Mouse (Mus musculus) lung, embryonic 16.5 days (tissue): Measurements from ENCODE around the gene Tomm40. TPM values are rescaled to one million over a fixed set of nuclear protein-coding genes. Genes with fewer than 3 reads are reported as not detected.

Source experiments
- ATAC-seq: fragments of 200-750 bp; cut with Nextera tagmentation; 2 replicates; pipeline ENCODE4 v1.8.0; 2017; ENCODE audit warnings: low read depth, mild to moderate bottlenecking, moderate library complexity
- H3K27ac ChIP-seq: fragments of 300-500 bp; sonication (generic); 2 replicates; pipeline ENCODE4 v1.5.1; 2014; ENCODE audit warnings: mild to moderate bottlenecking, control low read depth, low read length
- H3K27me3 ChIP-seq: fragments of 300-500 bp; sonication (generic); 2 replicates; pipeline ENCODE4 v1.6.1; 2014; ENCODE audit warnings: low read depth, low read length, mixed read lengths; ENCODE audit not compliant: control insufficient read depth, insufficient read depth
- H3K36me3 ChIP-seq: fragments of 300-500 bp; sonication (generic); 2 replicates; pipeline ENCODE4 v1.6.1; 2014; ENCODE audit warnings: low read length; ENCODE audit not compliant: control insufficient read depth, insufficient read depth
- H3K4me1 ChIP-seq: fragments of 300-500 bp; sonication (generic); replicated peaks from 2 replicates; pipeline ENCODE4 v1.6.1; 2014; ENCODE audit warnings: low read length, mixed read lengths; ENCODE audit not compliant: control insufficient read depth, insufficient read depth
- H3K4me2 ChIP-seq: fragments of 300-500 bp; sonication (generic); 2 replicates; pipeline ENCODE4 v1.6.1; 2014; ENCODE audit warnings: low read depth, low read length, control low read depth
- H3K4me3 ChIP-seq: fragments of 300-500 bp; sonication (generic); 2 replicates; pipeline ENCODE4 v1.5.1; 2014; ENCODE audit warnings: mild to moderate bottlenecking, low read length, control low read depth
- H3K9ac ChIP-seq: fragments of 300-500 bp; sonication (generic); 2 replicates; pipeline ENCODE4 v1.6.1; 2014; ENCODE audit warnings: low read length, control low read depth
- H3K9me3 ChIP-seq: fragments of 300-500 bp; sonication (generic); 2 replicates; pipeline ENCODE4 v1.6.1; 2016; ENCODE audit warnings: low read length; ENCODE audit not compliant: control insufficient read depth
- WGBS: fragments of 180-500 bp; shearing (Covaris S2); extraction: QIAGEN DNeasy Blood & Tissue Kit; methylation state at CpG from one replicate; pipeline ENCODE4 v1.1.7; 2014; 5-methylcytosine and 5-hydroxymethylcytosine counted together
- polyA plus RNA-seq: library from polyadenylated mRNA; unstranded; fragments of >200 nt; fragmentation: Nextera tagmentation; extraction: Ambion mirVana; gene quantifications from 2 replicates; pipeline ENCODE4 v1.2.1, GENCODE M21; 2015

The Tomm40 gene
- polyA plus RNA-seq: 82.0 and 87.4 TPM in 2 replicates

- Histone ChIP-seq H3K36me3 (peaks cover 26% of the 10 kb centered on the region), H3K4me1 (peaks cover 16% of the 10 kb centered on the region), H3K27ac (peak within 1 kb of the TSS; percentile 73), H3K9ac (peak within 1 kb of the TSS; percentile 96), H3K4me2 (peak within 1 kb of the TSS; percentile 90), H3K27me3 (no peaks in the 10 kb centered on the region), H3K4me3 (peak within 1 kb of the TSS; percentile 100), H3K9me3 (no peaks in the 10 kb centered on the region; the same call in 1 of the 2 replicates)
- WGBS: 0% methylated on average over 49 of the region's 59 CpGs
- peak; percentile 99 for ATAC-seq
Observed at GRCm38 (mm10) chr7:19715239-19716054, at the start of gene Tomm40. TSS of gene Tomm40 (minus strand) at chr7:19715438.

GRCm38 (mm10) chr7:19764581-19764980 is 49.3 kb upstream of the Tomm40 start:
- H3K4me1 ChIP-seq: peaks cover 15% of the 10 kb centered on the region
- WGBS: 86% methylated on average over 8 of the region's 9 CpGs

GRCm38 (mm10) chr7:19763829-19764477 is 48.7 kb upstream of the Tomm40 start:
- no peak overlapping the region for H3K4me2 ChIP-seq
- ATAC-seq: no peak

More at GRCm38 (mm10) chr7:19764581-19764980, 49.3 kb upstream of the Tomm40 start:
- H3K4me2 ChIP-seq: no peak overlapping the region
- H3K9ac ChIP-seq: no peak overlapping the region
- no peaks in the 10 kb centered on the region for H3K27me3 ChIP-seq
- H3K27ac ChIP-seq: no peak overlapping the region
- H3K4me3 ChIP-seq: no peak overlapping the region
- H3K9me3 ChIP-seq: no peaks in the 10 kb centered on the region
- peaks cover 31% of the 10 kb centered on the region for H3K36me3 ChIP-seq
- no peak for ATAC-seq

GRCm38 (mm10) chr7:19762283-19762682 is 47.0 kb upstream of the Tomm40 start:
- no peaks in the 10 kb centered on the region for H3K9me3 ChIP-seq
- H3K27me3 ChIP-seq: no peaks in the 10 kb centered on the region
- H3K4me3 ChIP-seq: no peak overlapping the region
- no peak overlapping the region for H3K9ac ChIP-seq
- WGBS: 53% methylated on average over 11 of the region's 11 CpGs
- no peaks in the 10 kb centered on the region for H3K4me1 ChIP-seq
- peaks cover 48% of the 10 kb centered on the region for H3K36me3 ChIP-seq
- ATAC-seq: peak; percentile 57
- H3K4me2 ChIP-seq: no peak overlapping the region
- no peak overlapping the region for H3K27ac ChIP-seq

More at GRCm38 (mm10) chr7:19763829-19764477, 48.7 kb upstream of the Tomm40 start:
- Histone ChIP-seq H3K9ac (no peak overlapping the region), H3K9me3 (no peaks in the 10 kb centered on the region), H3K27ac (no peak overlapping the region), H3K27me3 (no peaks in the 10 kb centered on the region), H3K4me3 (no peak overlapping the region), H3K4me1 (peaks cover 9% of the 10 kb centered on the region), H3K36me3 (peaks cover 35% of the 10 kb centered on the region)
- 80% methylated on average over 13 of the region's 13 CpGs for WGBS

- Histone ChIP-seq H3K36me3 (peaks cover 45% of the 10 kb centered on the region), H3K4me2 (no peak overlapping the region), H3K27ac (no peak overlapping the region), H3K4me3 (no peak overlapping the region), H3K9ac (no peak overlapping the region), H3K27me3 (no peaks in the 10 kb centered on the region), H3K9me3 (no peaks in the 10 kb centered on the region), H3K4me1 (peaks cover 19% of the 10 kb centered on the region)
- no peak for ATAC-seq
- WGBS: 85% methylated on average over 13 of the region's 13 CpGs
Observed at GRCm38 (mm10) chr7:19760021-19760420, 44.8 kb upstream of the Tomm40 start.

GRCm38 (mm10) chr7:19758623-19759022 is 43.4 kb upstream of the Tomm40 start:
- no peak overlapping the region for H3K4me3 ChIP-seq
- H3K4me2 ChIP-seq: no peak overlapping the region
- no peak for ATAC-seq
- no peaks in the 10 kb centered on the region for H3K9me3 ChIP-seq
- H3K4me1 ChIP-seq: peaks cover 26% of the 10 kb centered on the region
- peaks cover 34% of the 10 kb centered on the region for H3K36me3 ChIP-seq
- 88% methylated on average over 13 of the region's 13 CpGs for WGBS
- H3K27me3 ChIP-seq: no peaks in the 10 kb centered on the region
- no peak overlapping the region for H3K27ac ChIP-seq
- H3K9ac ChIP-seq: no peak overlapping the region

GRCm38 (mm10) chr7:19755851-19756786 is 40.9 kb upstream of the Tomm40 start:
- H3K4me2 ChIP-seq: peak overlapping the region; percentile 34
- H3K9me3 ChIP-seq: no peaks in the 10 kb centered on the region
- peaks cover 23% of the 10 kb centered on the region for H3K36me3 ChIP-seq
- peaks cover 30% of the 10 kb centered on the region for H3K4me1 ChIP-seq
- ATAC-seq: peak; percentile 78
- WGBS: 42% methylated on average over 22 of the region's 24 CpGs
- H3K27ac ChIP-seq: peak overlapping the region; percentile 77
- 0 out of 2 replicates have a peak overlapping the region, but pooled peaks have one; percentile 6 for H3K4me3 ChIP-seq
- H3K9ac ChIP-seq: peak overlapping the region; percentile 51
- H3K27me3 ChIP-seq: no peaks in the 10 kb centered on the region

- peaks cover 39% of the 10 kb centered on the region for H3K4me1 ChIP-seq
- no peak overlapping the region for H3K9ac ChIP-seq
- 92% methylated on average over 2 of the region's 2 CpGs for WGBS
- peak overlapping the region; percentile 77 for H3K27ac ChIP-seq
- H3K36me3 ChIP-seq: peaks cover 23% of the 10 kb centered on the region
- H3K4me2 ChIP-seq: no peak overlapping the region
- H3K4me3 ChIP-seq: no peak overlapping the region
- ATAC-seq: no peak
- H3K9me3 ChIP-seq: no peaks in the 10 kb centered on the region
- no peaks in the 10 kb centered on the region for H3K27me3 ChIP-seq
Observed at GRCm38 (mm10) chr7:19755008-19755407, 39.8 kb upstream of the Tomm40 start.
